Mouse (Mus musculus): ENCODE data around the gene Zfp36.

DNA sequence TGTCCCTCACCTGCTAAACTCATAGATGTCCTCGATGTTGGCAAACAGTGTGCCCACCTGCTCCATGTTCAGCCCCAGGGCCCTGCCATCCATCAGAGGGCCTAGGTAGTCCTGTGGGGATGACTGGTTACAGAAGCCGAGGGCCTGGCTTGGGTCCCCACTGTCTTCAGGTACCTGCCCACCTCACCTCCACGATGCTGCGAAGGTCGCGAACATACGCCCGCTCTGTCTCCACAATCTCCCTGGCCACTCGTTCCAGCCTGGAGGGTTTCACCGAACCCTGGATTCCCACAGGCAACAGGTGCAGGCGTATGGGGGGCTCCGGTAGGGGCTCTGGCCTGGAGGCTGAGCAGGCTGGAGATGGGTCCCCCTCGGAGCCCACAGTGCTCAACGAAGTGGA, 10.0 kb downstream of the Zfp36 start:
- no peak for TF ChIP-seq POLR2A (IDR thresholded peaks at IDR 0.05; ENCODE audit: insufficient read depth, low read depth, low read length)
- TF ChIP-seq CTCF (IDR thresholded peaks at IDR 0.05), result no peak
